Mouse (Mus musculus) urinary bladder, postnatal 4 days (tissue): ENCODE results near the gene Sash1.
A peak's percentile ranks its signal among the peaks of the same experiment; 100 is the strongest.

Source experiments
- DNase-seq, 2 experiments: peaks; one replicate each; pipeline ENCODE4 v3.0.0; 2021 to 2022; ENCODE audit warnings: low spot score in 2 of 2

Gene Sash1

DNA sequence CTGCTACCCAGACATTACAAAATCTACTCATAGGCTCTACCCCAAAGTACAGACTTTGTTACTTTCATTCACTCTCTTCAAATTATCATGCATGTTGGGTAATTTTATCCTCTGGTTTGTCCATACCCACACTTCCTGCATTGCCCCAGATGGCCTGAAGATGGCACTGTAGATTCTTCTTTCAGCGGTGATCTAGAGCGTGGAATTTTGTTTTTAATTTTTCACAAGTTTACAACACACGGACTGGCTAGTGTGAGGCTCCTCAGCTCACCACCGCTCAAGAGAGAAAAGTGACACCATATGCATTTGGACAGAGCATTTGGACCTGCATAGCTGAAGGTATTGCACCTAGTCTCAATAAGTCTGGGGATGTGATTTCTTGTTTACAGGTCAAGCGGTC, 93.5 kb downstream of the Sash1 start:
- DNase-seq = peak; percentile 33 to 69

DNA sequence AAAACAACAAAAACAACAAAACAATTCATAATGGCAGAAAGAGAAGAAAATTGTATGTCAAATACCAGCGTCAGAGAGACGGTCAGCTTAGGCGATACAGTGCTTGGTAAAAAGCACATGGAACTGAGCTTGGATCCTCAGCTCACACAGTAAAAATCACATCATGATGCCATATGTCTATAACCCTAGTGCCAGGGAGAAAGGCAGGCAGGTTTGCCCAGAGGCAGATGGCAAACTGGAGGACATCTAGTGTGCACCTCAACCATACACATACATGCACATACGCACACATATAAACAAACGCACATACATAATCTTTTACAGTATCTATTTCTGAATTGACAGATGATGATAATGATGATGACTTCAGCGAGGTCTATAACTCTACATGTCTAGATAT, 96.8 kb downstream of the Sash1 start:
- no peak for DNase-seq

DNA sequence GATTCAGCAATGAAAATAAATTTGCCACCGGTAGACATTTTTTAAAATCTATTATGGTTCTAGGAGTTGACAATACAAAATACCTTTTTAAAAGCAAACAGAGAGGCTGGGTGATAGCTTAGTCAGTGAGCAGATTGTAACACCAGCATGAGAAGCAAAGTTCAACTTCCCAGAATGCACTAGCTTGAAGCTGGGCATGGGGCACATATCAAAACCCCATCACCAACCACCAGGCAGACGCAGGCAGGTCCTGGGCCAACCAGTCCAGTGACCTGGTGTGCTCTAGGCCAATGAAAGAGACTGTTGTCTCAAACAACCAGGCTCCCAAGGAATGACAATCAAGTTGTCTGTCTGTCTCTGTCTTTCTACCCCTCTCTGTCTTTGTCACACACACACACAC, 98.6 kb downstream of the Sash1 start:
- no peak for DNase-seq

DNA sequence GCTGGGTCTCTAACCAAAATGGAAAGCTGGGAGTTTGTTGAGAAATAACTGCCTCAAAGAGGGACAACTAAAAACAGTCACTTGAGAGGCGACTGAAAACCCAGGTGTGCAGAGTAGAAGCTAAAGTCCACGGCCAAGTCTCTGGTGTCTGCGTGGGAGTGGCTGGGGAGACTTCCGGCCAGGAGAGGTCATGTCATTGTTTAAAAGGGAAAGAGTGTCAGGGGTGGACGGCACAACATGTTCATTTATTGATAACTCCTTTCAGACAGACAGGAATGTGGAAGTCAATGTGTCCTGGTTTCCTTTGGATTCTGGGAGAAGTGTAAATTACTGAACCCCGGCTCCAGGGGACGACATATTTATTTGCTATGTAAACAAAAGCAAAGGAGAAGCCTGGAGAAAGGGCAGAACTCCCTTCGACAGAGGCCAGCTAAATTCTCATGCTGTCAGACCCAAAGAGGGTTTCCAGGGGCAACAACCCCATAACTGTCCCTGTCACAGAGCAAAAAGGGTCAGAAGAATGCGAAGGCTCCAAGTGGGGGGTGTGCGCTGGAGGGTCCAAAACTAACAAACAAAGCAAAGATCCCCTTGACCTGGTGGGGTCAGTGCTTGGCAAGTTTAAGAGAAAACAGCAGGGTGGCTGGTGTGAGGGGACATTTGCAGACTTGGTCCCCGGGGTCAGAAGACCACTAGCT, 100.3 kb downstream of the Sash1 start:
- DNase-seq = no peak

DNA sequence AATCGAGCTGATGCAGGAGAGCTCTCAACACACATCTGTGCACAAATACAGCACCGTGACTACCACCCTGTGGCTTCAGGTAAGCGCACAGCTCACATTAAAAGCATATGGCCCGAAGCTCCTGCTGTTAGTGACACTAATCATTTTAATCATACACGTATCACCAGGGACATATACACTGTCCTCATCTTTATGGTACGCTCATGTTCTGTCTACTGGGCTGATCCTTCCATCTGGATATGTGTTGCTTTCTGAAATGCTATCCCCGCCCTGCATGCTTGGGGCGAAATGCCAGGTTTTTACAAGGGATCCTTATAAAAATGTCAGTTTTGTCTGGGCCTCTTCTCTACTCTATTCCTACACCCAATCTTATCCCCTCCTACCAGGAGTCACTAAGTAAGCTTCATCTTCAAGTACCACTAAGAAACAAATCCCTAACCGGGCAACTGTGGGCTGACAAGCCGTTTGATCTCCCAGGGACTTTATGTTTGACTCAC, 103.9 kb downstream of the Sash1 start:
- DNase-seq = no peak

DNA sequence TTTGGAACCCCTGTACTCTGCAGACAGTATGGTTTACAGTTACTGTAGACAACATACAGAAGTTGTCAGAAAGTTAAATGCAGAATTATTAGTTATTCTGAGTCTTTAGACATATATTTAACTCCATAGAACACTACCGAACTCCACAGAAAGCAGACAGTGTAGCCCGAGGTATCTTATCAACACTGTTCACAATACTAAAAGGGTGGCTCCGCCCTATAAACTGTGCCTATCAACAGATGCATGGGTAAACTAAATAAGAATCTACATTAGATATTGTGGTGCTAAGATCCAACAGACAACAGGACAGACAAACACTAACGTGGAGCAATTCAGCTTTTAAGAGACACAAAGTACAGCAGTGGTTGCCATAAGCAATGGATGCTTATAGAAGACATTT, 106.0 kb downstream of the Sash1 start:
- DNase-seq = no peak

DNA sequence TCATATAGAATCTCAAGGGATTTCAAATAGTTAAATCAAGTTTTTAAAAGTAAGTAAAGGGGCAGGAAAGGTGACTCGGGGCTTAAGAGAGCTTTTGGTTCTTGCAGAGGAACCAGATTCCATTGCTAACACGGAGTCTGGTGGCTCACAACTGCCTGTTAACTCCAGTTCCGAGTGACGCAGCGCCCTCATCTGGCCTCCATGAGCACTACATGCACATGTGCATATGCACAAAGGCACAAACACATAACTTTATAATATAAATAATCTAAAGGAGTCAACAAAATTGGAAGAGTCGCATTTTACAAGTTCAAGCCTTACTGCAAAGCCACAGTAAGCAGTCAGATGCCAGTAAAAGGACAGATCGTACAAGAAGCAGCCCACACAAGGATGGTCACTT, 107.0 kb downstream of the Sash1 start:
- no peak for DNase-seq

DNA sequence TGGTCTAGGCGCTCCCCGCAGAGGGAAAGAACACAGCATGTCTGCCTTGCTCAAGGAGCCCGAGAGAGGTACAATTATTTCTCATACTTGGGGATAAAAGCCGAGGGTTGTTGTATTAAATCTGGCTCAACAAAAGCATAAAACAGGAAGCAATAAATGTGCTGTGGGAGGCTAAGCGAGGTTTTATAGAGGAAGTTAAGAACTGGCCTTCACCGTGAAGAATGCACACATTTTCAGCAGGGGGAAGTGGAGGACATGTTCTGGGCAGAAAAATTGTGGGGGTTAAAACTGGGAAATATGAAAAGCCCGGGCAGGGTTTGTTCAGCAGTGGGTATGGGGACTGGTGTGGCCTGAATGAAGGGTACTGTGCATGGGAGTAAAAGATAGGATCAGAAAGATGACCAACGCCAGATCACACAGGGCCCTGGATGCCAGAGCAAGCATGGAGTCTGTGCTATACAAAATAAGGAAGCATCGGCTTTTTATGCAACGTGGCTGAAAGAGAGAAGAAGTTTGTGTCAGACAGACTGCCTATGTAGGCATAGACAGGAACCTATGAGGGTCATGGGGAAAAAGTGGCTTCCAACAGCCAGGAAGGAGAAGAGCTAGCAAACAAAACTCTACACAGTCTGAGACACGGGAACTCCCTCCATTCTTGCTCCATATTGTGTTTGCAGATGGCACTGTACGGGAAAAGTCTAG, 108.2 kb downstream of the Sash1 start:
- no peak for DNase-seq

DNA sequence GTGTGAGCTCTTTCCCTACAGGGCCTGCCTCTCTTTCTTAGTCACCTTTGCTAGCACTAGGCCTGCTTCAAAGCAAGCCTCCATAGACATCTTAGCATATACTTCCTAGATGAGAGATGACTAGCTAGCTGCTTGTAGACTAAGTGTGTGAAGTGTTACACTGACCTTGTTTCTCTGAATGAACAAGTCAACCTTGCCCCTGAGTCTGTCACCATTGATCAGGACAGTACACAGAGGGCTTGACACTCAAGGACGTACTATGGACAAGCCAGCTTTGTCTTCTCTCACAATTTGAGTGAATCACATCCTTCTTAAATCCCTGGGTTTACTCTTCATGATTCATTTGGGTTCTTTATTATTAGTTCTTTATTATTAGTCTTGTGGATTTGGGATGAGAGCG, 109.1 kb downstream of the Sash1 start:
- no peak for DNase-seq

DNA sequence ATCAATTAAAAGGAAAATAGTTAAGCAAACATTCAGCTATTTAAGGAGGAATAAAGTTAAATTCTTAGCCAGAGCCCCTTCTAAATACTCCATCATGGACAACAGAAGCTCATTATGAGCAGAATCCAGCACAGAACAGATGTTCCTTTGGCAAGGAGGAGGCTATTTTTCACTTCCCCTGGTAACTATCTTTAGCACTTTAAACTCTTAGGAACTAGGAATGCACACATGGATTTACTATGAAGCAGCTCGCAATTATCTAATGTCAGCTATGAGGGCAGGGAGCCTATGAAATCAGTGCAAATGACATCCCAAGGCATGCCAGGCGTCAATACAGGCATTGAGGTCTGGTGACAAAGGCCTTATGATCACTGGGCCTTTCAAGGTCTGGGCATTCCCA, 110.1 kb downstream of the Sash1 start:
- DNase-seq = no peak

DNA sequence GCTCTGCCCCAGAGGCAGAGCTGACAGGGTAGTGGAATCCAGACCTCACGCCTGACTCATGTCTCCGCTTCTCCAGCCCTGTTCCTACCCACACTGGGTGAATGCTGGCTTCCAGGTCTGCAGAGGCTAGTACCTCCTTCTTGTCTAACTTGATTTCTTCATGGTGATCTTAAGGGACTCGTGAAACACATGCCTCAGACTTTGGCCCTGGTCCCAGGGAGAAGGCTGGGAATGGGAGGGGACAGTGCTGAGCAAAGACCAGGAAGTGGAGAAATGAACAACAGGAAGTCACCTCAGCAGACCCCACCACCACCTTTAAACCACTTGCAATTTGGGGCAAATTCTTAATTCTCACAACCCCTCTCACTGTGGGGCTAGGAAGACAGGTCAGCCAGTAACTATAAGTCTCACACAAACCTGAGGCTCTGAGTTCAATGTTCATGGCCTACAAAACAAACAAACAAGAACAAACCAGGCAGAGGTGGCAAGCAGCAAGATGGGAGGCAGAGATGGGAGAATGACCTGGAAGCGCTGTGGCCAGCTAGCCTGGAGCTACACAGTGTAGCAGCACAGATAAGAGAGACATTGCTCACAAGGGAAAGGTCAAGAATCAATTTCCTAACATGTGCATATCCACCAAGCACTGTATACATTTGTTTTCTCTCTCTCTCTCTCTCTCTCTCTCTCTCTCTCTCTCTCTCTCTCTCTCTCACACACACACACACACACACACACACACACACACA, 113.2 kb downstream of the Sash1 start:
- no peak for DNase-seq

DNA sequence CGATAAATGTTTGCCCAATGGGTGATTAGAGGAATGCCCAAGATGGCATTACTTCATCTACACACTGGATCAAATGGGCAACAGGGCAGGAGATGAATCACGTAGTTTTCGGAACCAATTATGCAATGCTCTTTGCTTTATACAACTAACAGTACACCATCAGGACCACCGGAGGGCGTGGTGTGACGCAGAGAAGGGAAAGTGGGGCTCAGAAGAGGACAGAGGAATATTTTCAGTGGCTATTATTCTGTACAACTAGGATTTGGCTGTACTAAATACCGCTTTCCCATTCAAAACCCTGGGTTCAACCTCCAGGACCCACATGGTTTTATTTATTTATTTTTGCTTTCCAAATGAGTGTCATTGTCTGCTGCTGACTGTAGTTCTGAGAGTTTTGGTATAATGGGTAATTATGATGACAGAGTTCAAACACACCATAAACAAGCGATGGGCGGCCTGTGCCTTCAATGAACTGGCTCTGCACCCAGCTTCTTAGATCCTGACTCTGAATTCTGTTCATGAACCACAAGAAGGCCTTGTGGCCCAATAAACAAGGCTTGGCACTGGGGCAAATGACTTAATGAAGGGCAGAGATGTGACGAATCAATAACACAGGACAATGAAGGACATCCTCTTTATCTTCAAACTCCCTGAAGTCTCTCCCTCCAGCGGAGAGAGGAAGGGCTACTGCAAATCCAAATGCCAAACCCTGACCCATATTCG, 114.8 kb downstream of the Sash1 start:
- no peak for DNase-seq

DNA sequence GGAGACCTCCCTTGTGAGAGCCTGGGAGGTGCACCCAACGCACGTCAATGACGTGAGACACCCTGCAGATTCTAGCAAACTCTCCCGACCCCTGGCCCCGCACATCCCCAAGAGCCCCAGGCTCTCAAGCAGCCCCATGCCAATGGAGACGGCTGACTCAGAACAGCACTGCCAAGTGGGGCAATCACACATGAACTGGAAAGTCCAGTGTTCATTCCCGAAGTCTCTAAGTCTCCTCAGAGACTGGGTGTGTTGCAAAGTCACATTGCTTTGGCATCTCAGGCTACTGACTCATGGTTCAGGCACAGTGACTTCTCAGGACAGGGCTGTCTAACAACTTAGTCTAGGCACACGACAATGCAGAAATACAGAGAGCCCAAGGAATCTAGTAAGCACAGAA, 117.2 kb downstream of the Sash1 start:
- DNase-seq = no peak

DNA sequence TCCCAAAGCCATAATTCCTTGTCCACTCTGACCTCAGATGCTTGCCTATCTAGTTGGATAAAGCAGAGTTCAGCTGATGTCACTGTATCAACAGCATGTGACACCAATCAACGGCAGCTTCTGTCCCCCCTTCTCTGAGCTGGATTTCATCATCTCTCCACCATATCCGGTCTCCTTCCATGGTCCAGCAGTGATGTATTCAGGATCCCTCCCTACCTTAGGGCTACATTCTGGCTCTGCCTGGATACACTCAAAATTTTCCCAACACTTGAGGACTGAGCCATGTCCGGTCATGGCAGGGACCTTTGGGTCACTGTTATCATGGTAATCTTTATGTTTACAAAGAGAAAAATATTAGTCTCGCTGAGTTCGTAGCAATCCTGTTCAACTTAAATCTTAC, 118.5 kb downstream of the Sash1 start:
- DNase-seq = no peak

DNA sequence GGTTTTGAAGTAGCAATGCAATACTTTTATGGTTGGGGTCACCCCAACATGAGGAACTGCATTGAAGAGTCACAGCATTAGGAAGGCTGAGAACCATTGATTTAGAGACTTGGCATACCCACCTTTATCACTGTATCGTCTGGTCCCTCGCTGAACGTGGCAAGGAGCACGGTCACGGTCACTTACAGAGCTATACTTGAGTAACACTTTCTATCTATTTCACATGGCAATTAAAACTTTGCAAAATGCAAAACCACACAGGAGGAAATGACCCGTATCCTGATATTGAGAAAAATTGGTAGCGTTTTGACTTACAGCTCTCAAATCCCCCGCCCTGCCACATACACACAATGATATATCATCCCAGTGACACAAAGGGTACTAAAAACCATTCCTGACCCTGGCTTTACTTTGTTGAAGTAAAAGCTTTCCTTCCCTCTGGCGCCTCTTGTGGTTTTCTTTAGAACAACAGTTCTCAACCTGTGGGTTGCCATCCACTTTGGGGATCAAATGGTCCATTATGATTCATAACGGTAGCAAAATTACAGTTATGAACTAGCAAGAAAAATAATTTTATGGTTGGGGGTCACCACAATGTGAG, 119.8 kb downstream of the Sash1 start:
- no peak for DNase-seq

DNA sequence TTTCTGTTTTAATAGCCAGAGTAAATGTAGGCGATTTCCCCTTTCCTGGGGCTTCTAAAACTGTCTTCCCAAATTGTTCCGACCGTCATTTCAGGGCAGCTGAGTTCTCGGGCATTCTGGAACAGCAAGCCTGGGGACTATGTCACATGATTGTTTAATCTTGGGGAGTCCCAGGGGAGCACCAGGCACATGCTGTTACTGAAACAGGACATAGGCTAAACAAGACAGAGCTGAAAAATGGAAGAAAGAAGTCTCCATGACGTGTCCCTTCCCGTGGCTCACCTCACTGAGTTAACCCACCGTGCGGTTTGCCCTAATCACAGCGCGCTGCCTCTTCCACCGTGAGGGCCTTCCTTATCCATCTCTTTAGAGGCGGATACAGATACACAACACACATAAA, 123.1 kb downstream of the Sash1 start:
- no peak for DNase-seq

DNA sequence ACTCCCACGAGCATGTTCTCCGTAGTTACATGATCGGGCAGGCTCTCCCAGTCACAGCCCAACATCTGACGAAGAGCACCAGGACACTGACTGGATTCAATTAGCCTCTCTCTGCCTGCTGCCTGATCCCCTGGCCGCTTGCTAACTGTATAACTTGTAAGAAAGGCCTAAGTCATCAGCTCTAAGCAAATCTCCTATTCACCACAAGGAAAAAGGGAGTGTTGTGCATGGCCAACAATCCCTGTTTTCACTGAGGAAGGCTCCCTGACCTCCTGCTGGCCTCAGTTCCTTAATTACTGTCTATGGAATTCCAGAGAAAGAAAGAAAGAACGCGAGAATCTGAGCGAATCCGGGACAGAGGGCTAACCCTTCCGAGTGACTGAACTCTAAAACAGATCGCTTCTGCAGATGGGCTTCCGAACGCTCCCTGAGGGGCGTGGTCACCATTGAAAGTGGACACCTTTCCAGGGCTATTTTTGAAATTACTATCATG, 123.6 kb downstream of the Sash1 start:
- peak in 1 of 2 experiments; percentile 42 for DNase-seq

DNA sequence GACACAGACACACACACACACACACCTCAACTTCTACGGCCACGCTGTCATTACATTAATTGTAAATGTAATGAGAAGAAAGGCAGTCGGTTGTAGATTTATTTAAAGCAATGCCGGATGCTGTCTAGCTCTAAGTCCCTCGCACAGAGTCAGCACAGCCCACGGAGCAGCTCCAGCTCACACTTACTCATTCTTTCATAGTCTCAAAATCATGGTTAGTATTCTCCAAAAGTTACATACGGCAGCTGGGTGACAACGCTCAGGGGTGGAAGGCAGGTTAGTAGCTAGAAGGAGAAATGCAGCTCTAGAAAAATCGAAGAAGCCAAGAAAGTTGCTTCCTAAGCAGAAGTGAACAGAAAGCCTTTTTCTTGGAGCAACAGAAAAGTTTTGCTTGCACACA, 124.2 kb downstream of the Sash1 start:
- no peak for DNase-seq

DNA sequence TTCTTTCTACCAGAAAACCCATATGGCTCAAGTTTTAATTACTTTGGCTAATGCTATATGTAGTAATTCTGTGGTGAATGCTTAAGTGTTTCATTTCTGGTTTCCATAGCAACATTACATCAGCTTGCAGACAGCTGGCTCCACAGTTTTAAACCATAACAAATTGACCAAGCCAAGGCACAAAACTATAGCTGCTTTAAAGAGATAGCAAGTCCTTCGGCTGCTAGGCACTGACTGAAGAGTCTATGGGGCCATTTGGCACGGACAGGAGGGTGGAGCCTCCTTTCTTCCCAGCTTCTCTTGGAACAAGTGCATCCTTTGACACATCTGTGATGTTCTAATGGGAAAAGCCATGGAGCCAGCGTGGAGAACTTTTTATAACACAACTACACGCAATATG, 125.3 kb downstream of the Sash1 start:
- DNase-seq = peak in 1 of 2 experiments; percentile 44

DNA sequence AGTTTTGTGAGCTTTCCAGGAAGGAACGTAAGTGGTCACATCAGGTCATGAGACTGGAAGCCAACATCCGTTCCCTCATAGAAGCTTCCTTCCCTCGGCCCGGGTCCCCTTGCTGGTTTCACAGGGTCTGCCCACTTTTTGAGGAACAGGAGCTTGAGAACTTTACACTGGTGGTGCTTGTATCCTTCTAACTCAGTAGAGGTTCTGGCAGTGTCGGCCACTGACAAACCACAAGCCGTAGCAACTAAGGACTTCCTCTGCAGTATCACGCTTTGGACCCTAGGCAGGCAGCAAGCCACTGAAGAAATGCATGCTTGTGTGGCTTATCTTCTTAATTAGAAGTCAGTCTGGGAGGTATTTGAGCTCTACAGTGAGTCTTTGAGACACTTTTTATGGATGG, 126.6 kb downstream of the Sash1 start:
- no peak for DNase-seq

DNA sequence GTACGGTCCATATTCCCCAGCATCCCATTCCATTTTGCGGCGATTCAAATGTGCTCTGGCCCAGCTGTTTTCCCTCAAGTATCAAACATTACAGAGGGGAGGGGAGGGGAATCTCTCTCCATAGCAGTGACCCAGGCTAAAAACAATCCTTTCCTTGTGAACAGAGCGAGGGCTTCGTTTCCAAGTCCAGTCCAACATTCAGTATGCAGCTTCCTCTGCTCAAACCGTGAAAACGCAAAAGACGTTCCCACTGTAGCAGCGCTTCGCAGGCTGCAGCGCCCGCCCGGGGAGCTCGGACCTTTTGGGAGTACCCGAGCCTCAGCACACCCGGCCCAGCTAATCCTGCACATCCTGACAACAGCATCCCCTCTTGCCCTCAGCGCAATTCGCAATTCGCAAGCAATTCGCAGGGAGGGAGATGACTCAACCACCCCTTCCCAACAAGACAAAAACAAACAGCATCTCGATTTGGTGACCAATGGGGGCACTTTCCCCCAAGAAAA, 128.4 kb downstream of the Sash1 start:
- DNase-seq = peak in 1 of 2 experiments; percentile 33
